Mouse (Mus musculus) neural tube, embryonic 15.5 days (tissue): ENCODE results near the gene Capn7. TPM values are rescaled to one million over a fixed set of nuclear protein-coding genes. Genes with fewer than 3 reads are reported as not detected.

Experiments used
- ATAC-seq: fragments of 200-750 bp; cut with Nextera tagmentation; 2 replicates; pipeline ENCODE4 v1.8.0; 2017; ENCODE audit warnings: mild to moderate bottlenecking, moderate TSS enrichment, moderate library complexity; ENCODE audit not compliant: low FRiP score
- H3K27ac ChIP-seq: fragments of 300-500 bp; sonication (generic); replicated peaks from 2 replicates; pipeline ENCODE4 v1.5.1; 2015; ENCODE audit warnings: mild to moderate bottlenecking, inconsistent platforms
- H3K27me3 ChIP-seq: fragments of 300-500 bp; sonication (generic); replicated peaks from 2 replicates; pipeline ENCODE4 v1.6.1; 2015; ENCODE audit warnings: inconsistent platforms
- H3K36me3 ChIP-seq: fragments of 300-500 bp; sonication (generic); 2 replicates; pipeline ENCODE4 v1.6.1; 2015; ENCODE audit warnings: inconsistent platforms
- H3K4me1 ChIP-seq: fragments of 300-500 bp; sonication (generic); 2 replicates; pipeline ENCODE4 v1.6.1; 2015; ENCODE audit warnings: inconsistent platforms
- H3K4me2 ChIP-seq: fragments of 300-500 bp; sonication (generic); 2 replicates; pipeline ENCODE4 v1.6.1; 2015; ENCODE audit warnings: inconsistent platforms, mild to moderate bottlenecking, moderate library complexity
- H3K4me3 ChIP-seq: fragments of 300-500 bp; sonication (generic); replicated peaks from 2 replicates; pipeline ENCODE4 v1.5.1; 2015; ENCODE audit warnings: mild to moderate bottlenecking, inconsistent platforms
- H3K9ac ChIP-seq: fragments of 300-500 bp; sonication (generic); replicated peaks from 2 replicates; pipeline ENCODE4 v1.6.1; 2015; ENCODE audit warnings: mild to moderate bottlenecking, inconsistent platforms
- H3K9me3 ChIP-seq: fragments of 300-500 bp; sonication (generic); replicated peaks from 2 replicates; pipeline ENCODE4 v1.6.1; 2016; ENCODE audit warnings: inconsistent platforms
- WGBS: fragments of 180-500 bp; shearing (Covaris S2); methylation state at CpG from one replicate; pipeline ENCODE4 v1.1.7; 2015; ENCODE audit warnings: mixed read lengths; 5-methylcytosine and 5-hydroxymethylcytosine counted together
- polyA plus RNA-seq: library from polyadenylated mRNA; unstranded; fragments of >200 nt; fragmentation: Nextera tagmentation; extraction: Ambion mirVana; gene quantifications from 2 replicates; pipeline ENCODE4 v1.2.1, GENCODE M21; 2015

Capn7 gene
- 74.4 and 77.2 TPM in 2 replicates for polyA plus RNA-seq

DNA sequence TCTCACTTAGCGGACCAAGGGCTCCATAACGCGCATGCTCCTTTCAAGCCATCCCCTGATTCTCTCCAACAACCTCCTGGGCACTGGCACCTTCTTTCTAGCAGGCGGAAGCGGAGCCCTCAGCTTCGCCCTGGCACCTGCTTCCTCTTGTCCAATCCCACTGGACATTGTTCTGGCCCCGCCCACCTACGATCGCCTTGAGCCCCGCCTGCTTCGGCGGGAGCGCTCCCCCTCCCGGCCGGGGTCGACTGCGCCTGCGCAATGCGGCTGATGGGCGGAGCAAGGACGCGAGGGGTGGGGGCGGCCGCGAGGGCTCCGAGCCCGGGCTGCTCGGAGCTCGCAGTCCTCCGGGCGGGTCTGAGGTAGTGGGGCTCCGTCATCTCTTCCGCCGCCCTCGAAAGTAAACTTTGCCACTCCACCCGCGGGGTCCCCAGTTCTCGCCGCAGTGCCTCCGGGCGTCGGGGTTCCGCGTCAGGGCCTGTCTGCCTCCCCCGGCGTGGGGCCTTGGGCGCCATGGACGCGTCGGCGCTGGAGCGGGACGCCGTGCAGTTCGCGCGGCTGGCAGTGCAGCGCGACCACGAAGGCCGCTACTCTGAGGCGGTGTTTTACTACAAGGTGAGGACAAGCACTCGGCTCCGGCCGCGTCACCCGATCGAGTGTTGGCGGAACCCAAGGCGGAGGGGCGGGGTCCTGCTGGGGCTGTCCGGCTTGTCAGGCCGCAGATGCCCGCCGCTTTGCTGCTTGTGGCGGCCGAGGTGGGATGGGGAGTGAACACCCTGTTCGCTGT lies at the start of gene Capn7:
Capn7 (plus strand) TSS at position 270 of the 787 bp plus-strand sequence.
- no peaks in the 10 kb centered on the region for H3K9me3 ChIP-seq
- peak; percentile 98 for ATAC-seq
- H3K27ac ChIP-seq, result peak within 1 kb of the TSS; percentile 96
- peak within 1 kb of the TSS; percentile 59 for H3K4me2 ChIP-seq
- H3K27me3 ChIP-seq, result no peaks in the 10 kb centered on the region
- WGBS, result under 1% methylated on average over 75 of the region's 78 CpGs
- H3K36me3 ChIP-seq, result peaks cover 6% of the 10 kb centered on the region
- peak within 1 kb of the TSS; percentile 92 for H3K9ac ChIP-seq
- H3K4me1 ChIP-seq, result peaks cover 27% of the 10 kb centered on the region
- peak within 1 kb of the TSS; percentile 94 for H3K4me3 ChIP-seq

DNA sequence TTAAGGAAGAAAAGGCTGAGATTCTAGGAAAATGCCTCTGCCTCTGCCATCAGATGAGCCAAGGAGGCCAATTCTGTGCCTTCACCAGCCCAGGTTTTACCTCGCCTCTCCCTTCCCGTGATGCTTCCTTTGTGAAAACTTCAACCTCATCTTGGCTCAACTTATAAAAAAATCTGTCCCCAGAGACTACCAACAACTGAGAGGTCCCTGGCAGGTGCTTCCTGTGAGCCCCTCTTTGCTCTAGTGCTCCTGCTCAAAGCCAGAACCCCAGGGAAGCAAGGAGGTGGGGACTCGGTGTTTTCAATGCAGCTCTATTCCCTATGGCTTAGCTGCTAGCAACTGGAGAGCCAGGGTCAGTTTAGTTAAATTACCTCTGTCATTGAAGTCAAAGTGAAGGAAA lies 23.2 kb upstream of the Capn7 start:
- no peak overlapping the region for H3K4me2 ChIP-seq
- no peaks in the 10 kb centered on the region for H3K27me3 ChIP-seq
- ATAC-seq, result no peak
- H3K9ac ChIP-seq, result no peak overlapping the region
- H3K27ac ChIP-seq, result no peak overlapping the region
- H3K9me3 ChIP-seq, result no peaks in the 10 kb centered on the region
- no peaks in the 10 kb centered on the region for H3K36me3 ChIP-seq
- 65% methylated on average over 3 of the region's 3 CpGs for WGBS
- no peaks in the 10 kb centered on the region for H3K4me1 ChIP-seq
- H3K4me3 ChIP-seq, result no peak overlapping the region

DNA sequence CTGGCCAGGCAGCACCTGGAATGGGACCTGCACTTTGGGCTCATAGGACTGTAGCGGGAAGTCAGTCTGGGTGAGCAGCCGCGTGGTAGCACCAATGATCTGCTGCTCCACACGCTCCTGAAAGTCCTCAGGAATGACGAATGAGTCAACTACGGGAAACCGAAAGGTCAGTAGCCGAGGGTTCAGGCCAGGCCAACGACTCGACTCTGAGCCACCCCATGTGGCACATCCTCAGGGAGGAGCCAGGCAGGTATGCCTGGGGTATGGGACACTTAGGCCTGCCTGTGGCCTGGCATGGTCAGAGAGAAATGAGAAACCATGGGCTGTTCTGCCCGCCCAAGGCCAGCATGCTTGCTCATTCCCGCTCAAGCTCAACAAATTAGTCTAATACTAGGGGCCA lies 19.8 kb upstream of the Capn7 start:
- H3K27ac ChIP-seq, result no peak overlapping the region
- 86% methylated on average over 12 of the region's 12 CpGs for WGBS
- H3K36me3 ChIP-seq, result no peaks in the 10 kb centered on the region
- H3K9me3 ChIP-seq, result no peaks in the 10 kb centered on the region
- H3K4me1 ChIP-seq, result no peaks in the 10 kb centered on the region
- no peak for ATAC-seq
- H3K9ac ChIP-seq, result no peak overlapping the region
- H3K4me3 ChIP-seq, result no peak overlapping the region
- no peak overlapping the region for H3K4me2 ChIP-seq
- no peaks in the 10 kb centered on the region for H3K27me3 ChIP-seq

DNA sequence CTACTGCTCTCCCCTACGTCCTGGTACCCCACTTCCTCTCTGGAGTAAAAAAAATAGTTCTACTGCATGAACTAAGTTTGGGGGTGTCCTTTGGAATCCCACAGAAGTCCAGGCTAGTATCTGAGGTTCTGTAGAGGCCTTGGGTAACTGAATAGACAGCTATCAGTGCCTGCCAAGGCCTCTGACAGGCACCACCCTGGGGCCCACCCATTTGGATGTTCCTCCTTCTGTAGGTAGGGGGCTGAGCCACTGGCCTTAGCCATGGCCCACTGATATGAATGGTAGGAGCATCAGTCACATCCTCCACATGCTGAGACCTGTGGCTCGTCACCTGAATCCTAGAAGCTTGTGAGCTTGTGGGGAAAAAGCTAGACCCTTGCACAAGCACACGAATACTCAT lies 18.7 kb upstream of the Capn7 start:
- Histone ChIP-seq H3K9me3 (no peaks in the 10 kb centered on the region), H3K4me3 (no peak overlapping the region), H3K36me3 (no peaks in the 10 kb centered on the region), H3K4me2 (no peak overlapping the region), H3K9ac (no peak overlapping the region), H3K27me3 (no peaks in the 10 kb centered on the region), H3K27ac (no peak overlapping the region), H3K4me1 (no peaks in the 10 kb centered on the region)
- 79% methylated on average over 3 of the region's 3 CpGs for WGBS
- ATAC-seq, result no peak

DNA sequence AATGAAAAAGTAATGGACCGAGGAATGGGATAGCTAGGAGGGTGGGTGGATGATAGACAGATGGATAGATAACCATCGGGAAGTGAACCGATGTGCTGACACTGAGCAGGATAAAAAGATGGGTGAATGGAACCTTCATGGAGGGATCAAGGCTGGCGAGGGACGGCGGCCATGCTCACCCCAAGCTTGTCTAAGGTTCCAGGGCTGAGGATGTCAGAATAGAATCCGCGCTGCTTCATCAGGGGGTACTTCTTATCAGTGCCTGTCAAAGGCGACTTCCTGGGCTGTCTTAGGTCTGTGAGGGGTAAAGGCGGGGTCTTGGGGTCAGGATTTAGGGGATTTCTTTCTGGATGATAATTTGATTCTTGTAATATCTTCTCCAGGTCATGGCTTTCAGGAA lies 16.9 kb upstream of the Capn7 start:
- no peaks in the 10 kb centered on the region for H3K9me3 ChIP-seq
- no peak overlapping the region for H3K27ac ChIP-seq
- ATAC-seq, result no peak
- no peak overlapping the region for H3K4me3 ChIP-seq
- no peaks in the 10 kb centered on the region for H3K36me3 ChIP-seq
- no peaks in the 10 kb centered on the region for H3K27me3 ChIP-seq
- H3K4me2 ChIP-seq, result no peak overlapping the region
- WGBS, result 85% methylated on average over 10 of the region's 10 CpGs
- H3K4me1 ChIP-seq, result peaks cover 9% of the 10 kb centered on the region
- no peak overlapping the region for H3K9ac ChIP-seq

DNA sequence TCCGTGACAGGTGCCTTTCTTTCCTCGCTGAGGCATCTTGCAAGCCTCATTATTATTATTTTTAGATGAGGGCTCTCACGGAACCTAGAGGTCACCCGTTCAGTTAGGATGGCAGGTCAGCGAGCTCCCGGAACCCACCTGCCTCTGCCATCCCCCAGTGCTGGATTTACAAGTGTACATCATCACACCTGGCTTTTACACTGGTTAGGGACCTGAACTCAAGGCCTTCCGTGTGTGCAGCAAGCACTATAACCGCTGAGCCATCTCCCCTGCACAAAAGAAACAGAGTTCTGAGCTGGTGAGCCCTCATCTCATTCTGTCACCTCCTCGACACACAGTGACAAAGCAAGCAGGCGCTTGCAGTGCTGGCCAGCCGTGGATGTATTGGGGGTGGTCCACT lies 15.3 kb upstream of the Capn7 start:
- ATAC-seq, result no peak
- Histone ChIP-seq H3K9ac (no peak overlapping the region), H3K4me2 (no peak overlapping the region), H3K9me3 (no peaks in the 10 kb centered on the region), H3K27ac (no peak overlapping the region), H3K36me3 (no peaks in the 10 kb centered on the region), H3K4me3 (no peak overlapping the region), H3K4me1 (peaks cover 9% of the 10 kb centered on the region), H3K27me3 (no peaks in the 10 kb centered on the region)
- WGBS, result 87% methylated on average over 11 of the region's 11 CpGs

DNA sequence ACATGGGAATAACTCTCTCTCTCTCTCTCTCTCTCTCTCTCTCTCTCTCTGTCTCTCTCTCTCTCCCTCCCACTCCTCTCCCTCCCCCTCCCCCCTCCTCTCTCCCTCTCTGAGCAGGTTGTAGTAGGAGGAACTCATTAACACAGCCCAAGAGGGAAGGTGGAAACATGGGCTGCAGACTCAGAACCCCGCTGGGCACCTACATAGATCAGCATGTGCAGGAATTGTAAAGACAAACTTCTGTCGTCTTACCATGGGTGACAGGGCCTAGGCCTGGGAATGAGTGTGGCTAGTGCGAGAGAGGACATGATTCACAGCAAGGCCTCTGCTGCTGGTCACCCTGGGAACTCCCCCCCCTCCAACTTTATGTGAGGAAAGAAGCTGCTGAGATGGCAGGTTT lies 14.2 kb upstream of the Capn7 start:
- H3K9ac ChIP-seq, result no peak overlapping the region
- no peak for ATAC-seq
- no peaks in the 10 kb centered on the region for H3K27me3 ChIP-seq
- H3K4me2 ChIP-seq, result no peak overlapping the region
- H3K9me3 ChIP-seq, result no peaks in the 10 kb centered on the region
- H3K4me3 ChIP-seq, result no peak overlapping the region
- H3K36me3 ChIP-seq, result no peaks in the 10 kb centered on the region
- peaks cover 9% of the 10 kb centered on the region for H3K4me1 ChIP-seq
- no peak overlapping the region for H3K27ac ChIP-seq
- WGBS, result 83% methylated on average over 3 of the region's 3 CpGs

DNA sequence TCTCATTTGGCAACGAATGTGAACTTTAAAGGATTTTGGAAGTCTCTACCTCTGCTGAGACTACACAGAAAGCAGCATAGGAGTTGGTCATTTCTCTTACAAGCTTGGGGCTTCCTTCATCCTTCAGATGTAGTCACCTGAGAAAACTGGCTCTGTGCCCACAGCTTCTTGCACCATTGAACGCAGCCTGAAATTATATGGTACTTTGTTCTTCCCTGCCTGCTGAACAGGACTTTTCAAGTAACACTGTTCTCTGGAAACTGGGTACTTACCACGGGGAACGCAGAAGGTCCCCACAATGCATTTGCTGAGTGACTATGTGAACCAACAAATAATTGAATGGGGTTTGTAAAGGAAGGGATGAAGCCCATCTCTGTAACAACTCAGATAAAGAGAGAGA lies 13.2 kb upstream of the Capn7 start:
- WGBS, result 83% methylated on average over 4 of the region's 4 CpGs
- Histone ChIP-seq H3K9ac (no peak overlapping the region), H3K9me3 (no peaks in the 10 kb centered on the region), H3K4me1 (peaks cover 9% of the 10 kb centered on the region), H3K36me3 (no peaks in the 10 kb centered on the region), H3K27ac (no peak overlapping the region), H3K27me3 (no peaks in the 10 kb centered on the region), H3K4me2 (peak overlapping the region; percentile 57), H3K4me3 (0 out of 2 replicates have a peak overlapping the region, but pooled peaks have one; percentile 30)
- ATAC-seq, result no peak

DNA sequence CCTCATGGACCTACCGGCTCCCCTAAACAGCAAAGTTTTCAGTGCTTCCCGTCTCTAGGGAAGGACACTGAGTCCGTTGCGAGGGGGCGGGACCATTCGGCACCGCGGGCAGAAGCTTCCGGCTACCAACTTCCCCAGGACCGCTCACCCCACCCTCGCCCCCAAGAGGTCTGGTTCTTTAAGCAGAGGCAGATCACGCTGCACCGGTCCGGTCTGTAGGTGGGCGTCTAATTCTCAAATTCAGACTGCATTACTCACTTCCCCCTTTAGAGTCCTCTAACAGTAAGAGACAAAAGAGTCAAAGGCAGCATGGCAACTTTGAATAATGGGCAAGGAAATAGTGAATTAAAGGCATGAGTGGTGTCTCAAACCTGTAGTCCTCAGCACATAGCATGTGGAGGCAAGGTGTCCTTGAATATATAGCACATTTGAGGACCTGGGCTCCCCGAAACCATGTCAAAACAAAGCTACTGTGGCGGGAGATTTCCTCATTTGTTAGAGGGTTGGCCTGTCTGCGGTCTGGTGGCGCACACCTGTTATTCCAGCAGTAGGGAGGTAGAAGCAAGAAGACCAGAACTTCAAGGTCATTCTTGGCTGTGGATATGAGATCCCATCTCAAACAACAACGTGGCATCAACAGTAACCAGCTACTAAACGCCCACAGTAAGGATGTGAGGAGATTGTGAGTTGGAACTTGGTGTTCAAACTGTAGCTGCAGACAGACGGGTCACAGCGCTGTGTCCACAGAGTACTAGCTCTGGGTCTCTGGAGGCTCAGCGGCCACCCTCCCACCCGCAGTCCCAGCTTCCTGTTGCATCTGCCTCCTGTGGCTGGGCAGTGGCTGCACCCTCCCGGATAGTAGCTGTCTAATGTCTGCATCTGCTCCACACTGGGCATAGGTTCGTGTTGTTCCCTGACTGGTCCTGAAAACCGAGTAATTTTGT lies 12.3 kb upstream of the Capn7 start, which contains the start of gene Dnah1:
Dnah1 (minus strand) TSS at position 48 of the 944 bp plus-strand sequence.
- WGBS, result 34% methylated on average over 28 of the region's 28 CpGs
- Histone ChIP-seq H3K9ac (no peak within 1 kb of the TSS), H3K36me3 (no peaks in the 10 kb centered on the region), H3K27ac (no peak within 1 kb of the TSS), H3K27me3 (no peaks in the 10 kb centered on the region), H3K4me2 (peak within 1 kb of the TSS; percentile 57), H3K4me1 (peaks cover 9% of the 10 kb centered on the region), H3K9me3 (no peaks in the 10 kb centered on the region), H3K4me3 (peak within 1 kb of the TSS; percentile 30)
- ATAC-seq, result no peak; the same call in 1 of the 2 replicates

DNA sequence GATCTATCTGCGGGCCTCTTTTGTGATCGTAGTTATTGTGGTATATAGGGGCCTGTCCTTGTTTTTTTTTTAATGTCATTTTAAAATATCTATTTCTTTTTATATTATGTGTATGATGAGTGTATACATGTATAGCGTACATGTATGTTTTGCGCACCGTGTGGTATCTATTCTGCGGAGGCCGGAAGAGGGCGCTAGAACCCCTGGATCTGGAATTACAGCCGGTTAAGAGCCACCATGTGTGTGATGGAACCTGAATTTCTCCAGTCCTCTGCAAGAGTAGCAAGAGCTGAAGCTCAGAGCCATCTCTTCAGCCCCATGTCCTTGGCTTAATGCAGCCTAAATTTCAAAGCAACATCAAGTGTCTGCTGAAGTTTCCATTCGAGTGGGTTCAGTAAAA lies 11.6 kb upstream of the Capn7 start:
- 71% methylated on average over 10 of the region's 10 CpGs for WGBS
- no peak overlapping the region for H3K27ac ChIP-seq
- H3K4me2 ChIP-seq, result no peak overlapping the region
- H3K4me3 ChIP-seq, result no peak overlapping the region
- no peaks in the 10 kb centered on the region for H3K27me3 ChIP-seq
- H3K9ac ChIP-seq, result no peak overlapping the region
- no peaks in the 10 kb centered on the region for H3K9me3 ChIP-seq
- no peak for ATAC-seq
- no peaks in the 10 kb centered on the region for H3K36me3 ChIP-seq
- H3K4me1 ChIP-seq, result peaks cover 9% of the 10 kb centered on the region

DNA sequence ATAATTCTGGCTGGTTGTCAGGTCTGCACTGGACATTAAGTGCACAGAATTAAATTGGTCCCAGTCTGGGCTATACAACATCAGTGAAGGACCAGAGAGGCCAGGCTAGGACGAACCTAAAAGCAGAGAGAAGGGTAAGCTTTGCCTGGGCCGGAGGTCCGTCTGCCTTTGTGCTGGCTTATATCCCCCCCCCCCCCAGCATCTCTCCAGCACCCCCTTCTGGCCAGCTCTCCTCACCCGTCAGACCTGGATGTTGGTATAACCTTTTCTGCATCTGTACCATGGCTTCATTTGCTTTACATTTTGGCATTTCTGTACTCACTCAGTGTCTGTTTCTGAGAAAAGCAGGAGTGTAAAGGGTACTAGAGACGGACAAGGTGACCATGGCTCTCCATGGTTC lies 10.9 kb upstream of the Capn7 start:
- H3K36me3 ChIP-seq, result no peaks in the 10 kb centered on the region
- H3K9me3 ChIP-seq, result no peaks in the 10 kb centered on the region
- H3K4me3 ChIP-seq, result no peak overlapping the region
- H3K9ac ChIP-seq, result no peak overlapping the region
- H3K4me1 ChIP-seq, result peaks cover 9% of the 10 kb centered on the region
- ATAC-seq, result no peak
- no peaks in the 10 kb centered on the region for H3K27me3 ChIP-seq
- no peak overlapping the region for H3K4me2 ChIP-seq
- 61% methylated on average over 5 of the region's 5 CpGs for WGBS
- H3K27ac ChIP-seq, result no peak overlapping the region
